Mouse (Mus musculus) MEL (cell line): Measurements from ENCODE around the gene Zfp106.

Experiments
- CTCF ChIP-seq, 3 experiments: IDR thresholded peaks in 2 of 3; conservative IDR thresholded peaks in 1 of 3; 2 replicates each; pipeline ENCODE4 v1.5.1; 2011 to 2012; ENCODE audit warnings: low read length in 3 of 3, low read depth in 2 of 3, mild to moderate bottlenecking in 2 of 3, improper control_type of control experiment in 1 of 3, inconsistent platforms in 1 of 3, mixed read lengths in 1 of 3, moderate library complexity in 1 of 3; ENCODE audit not compliant: control insufficient read depth in 1 of 3, insufficient read depth in 1 of 3, poor library complexity in 1 of 3, severe bottlenecking in 1 of 3
- MAZ ChIP-seq: IDR thresholded peaks from 2 replicates; pipeline ENCODE4 v1.6.1; 2012; ENCODE audit warnings: low read depth, mild to moderate bottlenecking, inconsistent platforms, low read length, improper control_type of control experiment
- POLR2AphosphoS2 ChIP-seq: IDR thresholded peaks from 2 replicates; pipeline ENCODE4 v1.6.1; 2011; ENCODE audit warnings: low read length, improper control_type of control experiment
- SMC3 ChIP-seq: IDR thresholded peaks from 2 replicates; pipeline ENCODE4 v1.6.1; 2011; ENCODE audit warnings: low read depth, low read length, improper control_type of control experiment

DNA sequence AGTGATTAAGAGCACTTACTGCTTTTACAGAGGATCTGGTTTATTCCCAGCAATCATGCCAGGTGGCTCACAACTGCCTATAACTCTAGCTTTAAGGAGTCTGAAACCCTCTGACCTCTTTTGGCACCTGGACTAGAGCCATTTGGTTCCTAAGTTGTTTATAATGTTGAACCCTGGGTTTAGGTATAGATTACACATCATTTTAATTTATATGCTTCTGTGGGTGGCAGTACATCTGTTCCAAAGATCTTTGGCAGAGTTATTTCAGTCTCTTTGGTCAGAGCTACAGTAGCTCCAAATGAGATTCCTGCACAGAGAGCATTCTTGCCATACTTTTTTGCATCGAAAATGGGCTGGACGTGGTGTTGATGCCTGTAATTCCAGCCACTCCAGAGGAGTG, 34.1 kb upstream of the Zfp106 start:
- TF ChIP-seq MAZ, result no peak
- no peak for TF ChIP-seq POLR2AphosphoS2
- TF ChIP-seq CTCF (IDR thresholded peaks at IDR 0.05 in 2 of 3, conservative IDR thresholded peaks at IDR 0.05 in 1 of 3; ENCODE audit: control insufficient read depth in 1 of 3, insufficient read depth in 1 of 3, low read depth in 2 of 3, low read length in 3 of 3, poor library complexity in 1 of 3, severe bottlenecking in 1 of 3), result no peak
- TF ChIP-seq SMC3, result no peak
